ENCODE assay signal across 9 mouse cellular contexts in genomic region chr9:57281549-57281948, GRCm38 (mm10). TPM values are rescaled to one million over a fixed set of nuclear protein-coding genes. Genes with fewer than 3 reads are reported as not detected.
DNase-seq lines count a peak whose midpoint lies in the region; ATAC-seq and TF ChIP-seq lines count a peak whose summit lies in the region.
"Had no signal": no experiment of that assay in that cellular context is flagged by ENCODE, and none has a peak within 500 bp of the region (broad histone marks: within the 10 kb centered on the region; RNA-seq: fewer than 3 reads in every experiment).

No protein-coding gene starts in this region.

- peak overlapping the region; percentile 45; the same call in 1 of the 2 replicates for H3K9ac ChIP-seq in forebrain, embryonic 16.5 days (replicated peaks; ENCODE audit: low read depth, low read length)
- peak overlapping the region; percentile 25; the same call in 1 of the 2 replicates for H3K9ac ChIP-seq in limb, embryonic 14.5 days (ENCODE audit: low read depth, low read length, severe bottlenecking)
- peak overlapping the region; percentile 47; the same call in 1 of the 2 replicates for H3K9ac ChIP-seq in neural tube, embryonic 13.5 days

- no peaks in the 10 kb centered on the region for H3K27me3 ChIP-seq in forebrain, embryonic 16.5 days (replicated peaks; ENCODE audit: control insufficient read depth, insufficient read depth, low read length)
- H3K27me3 ChIP-seq in limb, embryonic 14.5 days (ENCODE audit: control insufficient read depth, insufficient read depth, low read length), result no peaks in the 10 kb centered on the region
- 0 out of 2 replicates have a peak, but pooled peaks cover 6% of the 10 kb centered on the region for H3K27me3 ChIP-seq in neural tube, embryonic 13.5 days

- no peaks in the 10 kb centered on the region for H3K36me3 ChIP-seq in forebrain, embryonic 16.5 days (ENCODE audit: control insufficient read depth, insufficient read depth)
- H3K36me3 ChIP-seq in limb, embryonic 14.5 days (ENCODE audit: control insufficient read depth, insufficient read depth, low read length), result no peaks in the 10 kb centered on the region
- no peaks in the 10 kb centered on the region for H3K36me3 ChIP-seq in neural tube, embryonic 13.5 days

- peaks cover 7% of the 10 kb centered on the region for H3K4me1 ChIP-seq in forebrain, embryonic 16.5 days (replicated peaks; ENCODE audit: control insufficient read depth, insufficient read depth, low read length)
- peaks cover 8% of the 10 kb centered on the region for H3K4me1 ChIP-seq in limb, embryonic 14.5 days (ENCODE audit: control insufficient read depth, insufficient read depth, low read length)
- peaks cover 15% of the 10 kb centered on the region for H3K4me1 ChIP-seq in neural tube, embryonic 13.5 days (replicated peaks)

- peak; percentile 40 to 44 for DNase-seq in cerebellum, postnatal 10 days
- DNase-seq in cerebellum, adult 9-10 months, result no peak
- peak; percentile 74 to 76 for DNase-seq in B cell, adult 2 months
- DNase-seq in limb, embryonic 14.5 days (ENCODE audit: low spot score), result no peak
- no peak for DNase-seq in cerebellum, adult 11-12 months
- no peak for DNase-seq in adipocyte (ENCODE audit: low spot score)

- H3K27ac ChIP-seq in forebrain, embryonic 16.5 days (ENCODE audit: low read length), result no peak overlapping the region
- no peak overlapping the region for H3K27ac ChIP-seq in limb, embryonic 14.5 days (replicated peaks; ENCODE audit: low read depth, low read length)
- H3K27ac ChIP-seq in neural tube, embryonic 13.5 days (replicated peaks), result no peak overlapping the region

- ATAC-seq in forebrain, embryonic 16.5 days, result no peak; the same call in 1 of the 2 replicates
- ATAC-seq in limb, embryonic 14.5 days (ENCODE audit: low FRiP score, low read depth), result no peak
- peak; percentile 56; the same call in 1 of the 2 replicates for ATAC-seq in neural tube, embryonic 13.5 days (ENCODE audit: low read depth)

- no peaks in the 10 kb centered on the region for H3K9me3 ChIP-seq in forebrain, embryonic 16.5 days (ENCODE audit: control insufficient read depth, low read length)
- H3K9me3 ChIP-seq in limb, embryonic 14.5 days (ENCODE audit: control insufficient read depth, low read length), result no peaks in the 10 kb centered on the region
- H3K9me3 ChIP-seq in neural tube, embryonic 13.5 days, result no peaks in the 10 kb centered on the region

- WGBS in forebrain, embryonic 16.5 days, result 9% methylated on average over 20 of the region's 20 CpGs
- 8% methylated on average over 20 of the region's 20 CpGs for WGBS in limb, embryonic 14.5 days
- WGBS in neural tube, embryonic 13.5 days, result 11% methylated on average over 20 of the region's 20 CpGs

- TF ChIP-seq POLR2A in limb, embryonic 14.5 days (IDR thresholded peaks at IDR 0.05; ENCODE audit: borderline replicate concordance, extremely low read depth, insufficient read depth, insufficient read length), result no peak

- H3K4me3 ChIP-seq in forebrain, embryonic 16.5 days (replicated peaks; ENCODE audit: low read length), result peak overlapping the region; percentile 21
- H3K4me3 ChIP-seq in limb, embryonic 14.5 days (replicated peaks; ENCODE audit: low read length), result peak overlapping the region; percentile 14; the same call in 1 of the 2 replicates
- H3K4me3 ChIP-seq in neural tube, embryonic 13.5 days, result peak overlapping the region; percentile 17

- peak overlapping the region; percentile 53 for H3K4me2 ChIP-seq in forebrain, embryonic 16.5 days (ENCODE audit: low read length)
- peak overlapping the region; percentile 46 for H3K4me2 ChIP-seq in limb, embryonic 14.5 days (replicated peaks; ENCODE audit: low read depth, low read length, severe bottlenecking)
- peak overlapping the region; percentile 49 for H3K4me2 ChIP-seq in neural tube, embryonic 13.5 days

RNA-seq across cellular contexts. Expression of gene 1700017B05Rik, which starts 19.1 kb away (rescaled TPM):
- 4.7 and 5.6 TPM in 2 replicates for polyA plus RNA-seq in forebrain, embryonic 16.5 days (2015; fragmentation: Nextera tagmentation; extraction: Ambion mirVana)
- polyA plus RNA-seq in limb, embryonic 14.5 days (2012; rRNA removed), result 11.1 and 12.5 TPM in 2 replicates
- 18.0 and 18.8 TPM in 2 replicates for polyA plus RNA-seq in limb, embryonic 14.5 days (2014; fragmentation: Nextera tagmentation; extraction: Ambion mirVana)
- 4.4 and 6.0 TPM in 2 replicates for polyA plus RNA-seq in neural tube, embryonic 13.5 days (2015; fragmentation: Nextera tagmentation; extraction: Ambion mirVana)

RNA-seq across cellular contexts. Expression of gene Trcg1, which starts 45.2 kb away (rescaled TPM):
- not detected in 2 replicates for polyA plus RNA-seq in forebrain, embryonic 16.5 days (2015; fragmentation: Nextera tagmentation; extraction: Ambion mirVana)
- polyA plus RNA-seq in limb, embryonic 14.5 days (2012; rRNA removed), result not detected in 2 replicates
- not detected in 2 replicates for polyA plus RNA-seq in limb, embryonic 14.5 days (2014; fragmentation: Nextera tagmentation; extraction: Ambion mirVana)
- polyA plus RNA-seq in neural tube, embryonic 13.5 days (2015; fragmentation: Nextera tagmentation; extraction: Ambion mirVana), result not detected in 2 replicates
- polyA plus RNA-seq: C2C12 had no signal

Comparison
In these comparisons a context has a peak if more than half of its experiments do, and no peak if none do; other contexts are left out.
1. DNase-seq: peak in cerebellum, postnatal 10 days (2 of 2) and B cell, adult 2 months (2 of 2); none in cerebellum, adult 9-10 months (single experiment), limb, embryonic 14.5 days (single experiment), cerebellum, adult 11-12 months (single experiment) and adipocyte (single experiment).
2. Peak in every context shown above with its lines, with median percentiles within 50 percentile points of each other: H3K4me2 ChIP-seq, H3K4me3 ChIP-seq and H3K9ac ChIP-seq.